Mouse (Mus musculus) effector memory CD4-positive, alpha-beta T cell, adult 7 months (primary cell): Measurements from ENCODE around the gene Kpnb1. TPM values are rescaled to one million over a fixed set of nuclear protein-coding genes. Genes with fewer than 3 reads are reported as not detected.

Experiments used
- polyA plus RNA-seq: library from polyadenylated mRNA; unstranded; fragments of 100-300 nt; shearing (Covaris generic); gene quantifications from one replicate; pipeline ENCODE4 v1.2.1, GENCODE M21; 2017

The Kpnb1 gene
- polyA plus RNA-seq = 19.9 TPM

DNA sequence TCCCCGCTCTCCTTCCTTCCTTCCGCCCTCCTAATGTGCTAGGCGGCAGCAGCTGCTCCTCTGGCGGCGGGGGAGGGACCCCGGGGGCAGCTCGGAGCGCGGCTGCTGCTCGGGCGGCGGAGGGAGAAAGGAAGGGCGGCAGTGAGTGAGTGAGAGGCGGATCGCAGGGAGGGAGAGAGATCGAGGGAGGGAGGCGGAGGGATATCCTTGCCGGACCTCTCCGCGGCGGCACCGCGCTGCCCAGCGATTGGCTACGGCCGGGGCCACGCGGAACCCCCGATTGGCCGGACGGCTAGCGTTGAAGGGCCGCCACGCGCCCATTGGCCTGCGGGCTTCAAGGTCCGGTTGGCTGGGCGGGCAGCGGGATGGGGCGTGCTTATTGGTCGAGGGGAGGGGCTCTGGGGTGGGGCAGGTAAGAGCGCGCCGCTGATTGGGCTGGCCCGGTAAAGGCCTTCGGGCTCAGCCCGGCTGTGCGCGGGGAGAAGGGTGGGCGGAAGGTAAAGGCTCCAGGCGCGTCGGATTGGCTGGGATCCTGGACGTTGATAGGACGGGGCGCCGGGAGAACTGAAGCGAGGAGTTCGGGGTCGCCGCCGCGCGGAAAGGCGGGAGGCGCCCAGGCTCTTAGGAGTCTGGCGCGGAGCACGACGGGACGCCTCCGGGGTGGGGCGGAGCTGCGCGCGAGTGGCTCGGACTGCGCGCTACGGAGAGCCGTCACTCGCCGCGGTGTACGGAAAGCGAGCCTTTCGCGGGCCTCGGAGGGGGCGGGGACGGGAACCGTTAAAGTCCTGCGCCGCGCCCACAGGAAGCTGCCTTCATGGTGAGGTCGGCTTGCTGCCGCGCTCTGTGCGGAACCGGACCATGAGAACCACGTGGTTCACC is at the start of gene Kpnb1:
Gene Kpnb1, minus strand, starts transcription at position 118 of the 879 bp plus-strand sequence.

GRCm38 (mm10) chr11:97151343-97151801 is 36.3 kb downstream of the Kpnb1 start, which contains the start of gene Tbkbp1:
TSS of gene Tbkbp1 (minus strand) at chr11:97151495.

DNA sequence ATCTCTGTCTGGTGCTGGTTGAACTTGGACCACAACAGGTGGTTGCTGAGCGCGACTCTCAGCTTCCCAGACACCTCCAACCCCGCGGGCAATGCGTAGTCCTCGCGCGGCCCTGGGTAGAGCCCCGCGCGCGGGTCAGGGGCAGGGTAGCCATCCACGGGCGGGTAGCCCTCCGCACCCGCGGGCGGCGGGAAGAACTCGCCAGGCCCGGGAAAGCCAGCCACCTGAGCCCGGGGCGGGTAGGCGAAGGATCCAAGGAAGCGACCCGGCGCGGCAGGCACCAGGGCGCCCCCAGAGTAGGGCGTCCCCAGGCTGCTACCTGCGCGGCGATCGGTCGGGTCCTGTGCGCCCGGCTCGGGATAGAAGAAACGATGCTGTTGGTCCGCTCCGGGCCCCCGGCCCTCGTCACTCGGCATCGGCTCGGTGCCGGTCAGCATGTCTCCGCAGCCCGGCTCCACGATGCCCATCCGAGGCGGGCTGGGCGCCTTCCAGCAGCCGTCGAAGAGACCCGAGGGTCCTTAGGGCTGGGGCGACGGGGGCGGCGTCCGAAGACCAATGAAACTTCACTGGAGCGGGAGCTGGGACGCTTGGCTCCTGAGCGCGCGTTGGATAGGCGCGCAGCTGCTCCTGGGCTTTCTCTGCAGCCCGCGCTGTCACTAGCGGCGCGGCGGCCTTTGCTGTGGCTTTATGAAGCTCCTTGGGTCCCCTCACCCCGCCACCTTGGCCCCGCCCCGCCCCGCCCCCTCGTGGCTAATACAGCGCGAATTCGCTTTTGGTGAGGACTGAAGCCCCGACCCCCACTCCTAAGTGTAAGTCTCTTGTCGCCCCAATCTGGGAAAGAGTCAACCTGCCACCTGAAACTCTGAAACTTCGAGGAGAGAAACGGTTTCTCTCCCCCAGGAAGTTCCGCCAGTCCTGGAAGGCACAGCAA is 72.7 kb downstream of the Kpnb1 start, which contains the start of gene Tbx21:
Gene Tbx21, minus strand, starts transcription at position 661 of the 931 bp plus-strand sequence.

Other genes starting within 250 kb of the Kpnb1 start
- gene Pnpo, start 243.9 kb downstream of the Kpnb1 start, polyA plus RNA-seq = 36.5 TPM
- gene Sp2, start 204.9 kb downstream of the Kpnb1 start, polyA plus RNA-seq = 82.1 TPM
- gene Sp6, start 174.5 kb downstream of the Kpnb1 start, polyA plus RNA-seq = 1.9 TPM
- gene Scrn2, start 157.9 kb downstream of the Kpnb1 start, polyA plus RNA-seq = 4.8 TPM
- gene Lrrc46, start 146.5 kb downstream of the Kpnb1 start, polyA plus RNA-seq = not detected
- 33.7 TPM for gene Mrpl10, start 146.3 kb downstream of the Kpnb1 start, polyA plus RNA-seq
- gene Osbpl7, start 137.3 kb downstream of the Kpnb1 start, polyA plus RNA-seq = 21.9 TPM
- gene Tbx21, start 72.5 kb downstream of the Kpnb1 start, polyA plus RNA-seq = 278 TPM
- gene Tbkbp1, start 36.4 kb downstream of the Kpnb1 start, polyA plus RNA-seq = 7.9 TPM
- gene Npepps, start 92.8 kb upstream of the Kpnb1 start, polyA plus RNA-seq = 35.3 TPM
- gene Mrpl45, start 127.8 kb upstream of the Kpnb1 start, polyA plus RNA-seq = 11.9 TPM
- 0.88 TPM for gene Gpr179, start 164.2 kb upstream of the Kpnb1 start, polyA plus RNA-seq
- 2.5 TPM for gene Socs7, start 174.7 kb upstream of the Kpnb1 start, polyA plus RNA-seq
- gene Arhgap23, start 227.7 kb upstream of the Kpnb1 start, polyA plus RNA-seq = not detected